Mouse (Mus musculus): Measurements from ENCODE around the gene Ndufa4. TPM values are rescaled to one million over a fixed set of nuclear protein-coding genes. Genes with fewer than 3 reads are reported as not detected.
"Not testable (repeated sequence)": the region's sequence is repeated elsewhere in the genome, so short reads cannot be mapped to it uniquely, and the experiment has no call there.

Ndufa4 gene
- 766 and 805 TPM in 2 replicates for polyA plus RNA-seq (2016; fragmentation: Nextera tagmentation; extraction: Ambion mirVana)

- H3K4me3 ChIP-seq = peak within 1 kb of the TSS; percentile 90
- H3K36me3 ChIP-seq (replicated peaks) = peaks cover 35% of the 10 kb centered on the region
- H3K4me1 ChIP-seq = peaks cover 23% of the 10 kb centered on the region
- peak within 1 kb of the TSS; percentile 94 for H3K27ac ChIP-seq
- H3K9me3 ChIP-seq = no peaks in the 10 kb centered on the region
- DNase-seq (ENCODE audit: extremely low spot score, low spot score) = peak; percentile 87
- under 1% methylated on average over 59 of the region's 59 CpGs for whole genome bisulfite sequencing
- no peaks in the 10 kb centered on the region for H3K27me3 ChIP-seq (ENCODE audit: poor library complexity, severe bottlenecking)
Measured at GRCm38 (mm10) chr6:11907269-11908032, at the start of gene Ndufa4, which contains the start of gene Phf14. Gene Ndufa4, minus strand, starts transcription at chr6:11907497. Gene Phf14, plus strand, starts transcription at chr6:11907809.

GRCm38 (mm10) chr6:11948100-11948499 lies 40.8 kb upstream of the Ndufa4 start:
- H3K27ac ChIP-seq = no peak overlapping the region
- H3K4me3 ChIP-seq = no peak overlapping the region
- no peaks in the 10 kb centered on the region for H3K4me1 ChIP-seq
- peaks cover 59% of the 10 kb centered on the region for H3K36me3 ChIP-seq (replicated peaks)
- 94% methylated on average over 1 of the region's 1 CpGs for whole genome bisulfite sequencing
- no peaks in the 10 kb centered on the region for H3K9me3 ChIP-seq
- no peak for DNase-seq (ENCODE audit: extremely low spot score, low spot score)
- no peaks in the 10 kb centered on the region for H3K27me3 ChIP-seq (ENCODE audit: poor library complexity, severe bottlenecking)

- no peak for DNase-seq (ENCODE audit: extremely low spot score, low spot score)
- Histone ChIP-seq H3K27me3 (ENCODE audit: poor library complexity, severe bottlenecking) (no peaks in the 10 kb centered on the region), H3K27ac (no peak overlapping the region), H3K4me3 (no peak overlapping the region), H3K4me1 (no peaks in the 10 kb centered on the region), H3K9me3 (no peaks in the 10 kb centered on the region), H3K36me3 (replicated peaks) (peaks cover 73% of the 10 kb centered on the region)
- WGBS = 97% methylated on average over 4 of the region's 4 CpGs
Measured at GRCm38 (mm10) chr6:11942089-11942488, 34.8 kb upstream of the Ndufa4 start.

GRCm38 (mm10) chr6:11940895-11941294 lies 33.6 kb upstream of the Ndufa4 start:
- Histone ChIP-seq H3K27ac (no peak overlapping the region), H3K27me3 (ENCODE audit: poor library complexity, severe bottlenecking) (no peaks in the 10 kb centered on the region), H3K4me3 (no peak overlapping the region), H3K4me1 (no peaks in the 10 kb centered on the region), H3K9me3 (no peaks in the 10 kb centered on the region), H3K36me3 (replicated peaks) (peaks cover 67% of the 10 kb centered on the region)
- no peak for DNase-seq (ENCODE audit: extremely low spot score, low spot score)

- no peaks in the 10 kb centered on the region for H3K9me3 ChIP-seq
- DNase-seq (ENCODE audit: extremely low spot score, low spot score) = no peak
- 99% methylated on average over 7 of the region's 7 CpGs for WGBS
- no peaks in the 10 kb centered on the region for H3K27me3 ChIP-seq (ENCODE audit: poor library complexity, severe bottlenecking)
- H3K4me3 ChIP-seq = no peak overlapping the region
- H3K36me3 ChIP-seq (replicated peaks) = peaks cover 41% of the 10 kb centered on the region
- H3K4me1 ChIP-seq = no peaks in the 10 kb centered on the region
- no peak overlapping the region for H3K27ac ChIP-seq
Measured at GRCm38 (mm10) chr6:11933403-11933802, 26.1 kb upstream of the Ndufa4 start.

GRCm38 (mm10) chr6:11927485-11927884 lies 20.2 kb upstream of the Ndufa4 start:
- Histone ChIP-seq H3K4me3 (peak overlapping the region; percentile 89; the same call in 1 of the 2 replicates), H3K36me3 (replicated peaks) (peaks cover 30% of the 10 kb centered on the region), H3K27me3 (ENCODE audit: poor library complexity, severe bottlenecking) (no peaks in the 10 kb centered on the region), H3K9me3 (peaks cover 5% of the 10 kb centered on the region; the same call in 1 of the 2 replicates), H3K27ac (no peak overlapping the region), H3K4me1 (peaks cover 18% of the 10 kb centered on the region)
- no peak for DNase-seq (ENCODE audit: extremely low spot score, low spot score)
- 93% methylated on average over 6 of the region's 6 CpGs for WGBS

GRCm38 (mm10) chr6:11926082-11926595 lies 18.8 kb upstream of the Ndufa4 start:
- H3K9me3 ChIP-seq = peaks cover 5% of the 10 kb centered on the region; the same call in 1 of the 2 replicates
- H3K27me3 ChIP-seq (ENCODE audit: poor library complexity, severe bottlenecking) = no peaks in the 10 kb centered on the region
- peaks cover 18% of the 10 kb centered on the region for H3K4me1 ChIP-seq
- H3K36me3 ChIP-seq (replicated peaks) = peaks cover 30% of the 10 kb centered on the region
- H3K27ac ChIP-seq = peak overlapping the region; percentile 99
- under 1% methylated on average over 34 of the region's 40 CpGs for WGBS
- H3K4me3 ChIP-seq = peak overlapping the region; percentile 89
- DNase-seq (ENCODE audit: extremely low spot score, low spot score) = peak; percentile 73

- under 1% methylated on average over 20 of the region's 20 CpGs for WGBS
- peak overlapping the region; percentile 89 for H3K4me3 ChIP-seq
Measured at GRCm38 (mm10) chr6:11925496-11926041, 18.3 kb upstream of the Ndufa4 start.

GRCm38 (mm10) chr6:11908170-11908569 lies 873 bp upstream of the Ndufa4 start:
- no peak for DNase-seq (ENCODE audit: extremely low spot score, low spot score)
- 31% methylated on average over 7 of the region's 7 CpGs for WGBS
- peak overlapping the region; percentile 94 for H3K27ac ChIP-seq
- peaks cover 23% of the 10 kb centered on the region for H3K4me1 ChIP-seq
- H3K9me3 ChIP-seq = no peaks in the 10 kb centered on the region
- H3K27me3 ChIP-seq (ENCODE audit: poor library complexity, severe bottlenecking) = no peaks in the 10 kb centered on the region
- peak overlapping the region; percentile 90 for H3K4me3 ChIP-seq
- H3K36me3 ChIP-seq (replicated peaks) = peaks cover 28% of the 10 kb centered on the region

More at GRCm38 (mm10) chr6:11925496-11926041, 18.3 kb upstream of the Ndufa4 start:
- Histone ChIP-seq H3K4me1 (peaks cover 18% of the 10 kb centered on the region), H3K27ac (peak overlapping the region; percentile 99), H3K9me3 (peaks cover 5% of the 10 kb centered on the region; the same call in 1 of the 2 replicates), H3K36me3 (replicated peaks) (peaks cover 30% of the 10 kb centered on the region), H3K27me3 (ENCODE audit: poor library complexity, severe bottlenecking) (no peaks in the 10 kb centered on the region)
- peak; percentile 86 for DNase-seq (ENCODE audit: extremely low spot score, low spot score)

GRCm38 (mm10) chr6:11906890-11907268 lies 418 bp downstream of the Ndufa4 start:
- Histone ChIP-seq H3K9me3 (no peaks in the 10 kb centered on the region), H3K27me3 (ENCODE audit: poor library complexity, severe bottlenecking) (no peaks in the 10 kb centered on the region), H3K27ac (peak overlapping the region; percentile 94), H3K4me3 (peak overlapping the region; percentile 90), H3K36me3 (replicated peaks) (peaks cover 41% of the 10 kb centered on the region), H3K4me1 (peaks cover 23% of the 10 kb centered on the region)
- WGBS = 3% methylated on average over 5 of the region's 5 CpGs
- DNase-seq (ENCODE audit: extremely low spot score, low spot score) = no peak

GRCm38 (mm10) chr6:11900809-11901310 lies 6.4 kb downstream of the Ndufa4 start:
- 83% methylated on average over 4 of the region's 4 CpGs for WGBS
- H3K9me3 ChIP-seq = no peaks in the 10 kb centered on the region
- peaks cover 76% of the 10 kb centered on the region for H3K36me3 ChIP-seq (replicated peaks)

GRCm38 (mm10) chr6:11875364-11875763 lies 31.9 kb downstream of the Ndufa4 start:
- not testable (repeated sequence) for H3K36me3 ChIP-seq (replicated peaks); H3K27me3 ChIP-seq (ENCODE audit: poor library complexity, severe bottlenecking); H3K27ac ChIP-seq; DNase-seq (ENCODE audit: extremely low spot score, low spot score); H3K9me3 ChIP-seq; H3K4me1 ChIP-seq; H3K4me3 ChIP-seq
- no CpG with 5 or more reads among the region's 2 CpGs for WGBS

More at GRCm38 (mm10) chr6:11900809-11901310, 6.4 kb downstream of the Ndufa4 start:
- H3K4me1 ChIP-seq = peaks cover 4% of the 10 kb centered on the region
- no peaks in the 10 kb centered on the region for H3K27me3 ChIP-seq (ENCODE audit: poor library complexity, severe bottlenecking)
- no peak overlapping the region for H3K4me3 ChIP-seq
- DNase-seq (ENCODE audit: extremely low spot score, low spot score) = no peak
- no peak overlapping the region for H3K27ac ChIP-seq
